Mouse (Mus musculus) ES-Bruce4 (cell line): ENCODE measurements around the gene Dmrt2. TPM values are rescaled to one million over a fixed set of nuclear protein-coding genes. Genes with fewer than 3 reads are reported as not detected.

Experiments
- H3K27ac ChIP-seq: 2 replicates; pipeline ENCODE4 v1.5.1; 2012; ENCODE audit warnings: low read length, inconsistent platforms; ENCODE audit not compliant: insufficient read depth
- H3K27me3 ChIP-seq: 2 replicates; pipeline ENCODE4 v1.6.1; 2012; ENCODE audit warnings: mild to moderate bottlenecking, low read length, inconsistent platforms; ENCODE audit not compliant: control insufficient read depth, poor library complexity, insufficient read depth, severe bottlenecking
- H3K36me3 ChIP-seq: 2 replicates; pipeline ENCODE4 v1.6.1; 2012; ENCODE audit warnings: inconsistent platforms, mild to moderate bottlenecking, low read length, moderate library complexity; ENCODE audit not compliant: control insufficient read depth, poor library complexity, insufficient read depth, severe bottlenecking
- H3K4me1 ChIP-seq: one replicate; pipeline ENCODE4 v1.8.1; 2011; ENCODE audit warnings: low read length; ENCODE audit not compliant: control insufficient read depth, insufficient read depth
- H3K4me3 ChIP-seq: 2 replicates; pipeline ENCODE4 v1.5.1; 2011; ENCODE audit warnings: low read depth, mild to moderate bottlenecking, low read length
- H3K9ac ChIP-seq: 2 replicates; pipeline ENCODE4 v1.6.1; 2012; ENCODE audit warnings: low read depth, mild to moderate bottlenecking, inconsistent platforms; ENCODE audit not compliant: poor library complexity, severe bottlenecking
- H3K9me3 ChIP-seq: replicated peaks from 2 replicates; pipeline ENCODE4 v1.6.1; 2012; ENCODE audit warnings: mild to moderate bottlenecking, low read length, inconsistent platforms; ENCODE audit not compliant: control insufficient read depth, poor library complexity, insufficient read depth, severe bottlenecking
- CTCF ChIP-seq: IDR thresholded peaks from one replicate; pipeline ENCODE4 v1.8.1; 2011; ENCODE audit warnings: low read depth, low read length
- EP300 ChIP-seq: IDR thresholded peaks from 2 replicates; pipeline ENCODE4 v1.6.1; 2011; ENCODE audit warnings: low read depth, low read length; ENCODE audit not compliant: insufficient read depth
- POLR2A ChIP-seq: IDR thresholded peaks from one replicate; pipeline ENCODE4 v1.8.1; 2011; ENCODE audit warnings: low read length; ENCODE audit not compliant: insufficient read depth
- polyA plus RNA-seq: library from polyadenylated mRNA; stranded (reverse); fragments of >200 nt; gene quantifications from 2 replicates; pipeline ENCODE4 v1.2.4, GENCODE M21; 2011; ENCODE audit warnings: low read depth; ENCODE audit not compliant: missing spikeins, insufficient read depth, insufficient read length

Gene Dmrt2
- polyA plus RNA-seq: 0.29 TPM in 1 of 2 replicates, not detected in the other

- peaks cover 33% of the 10 kb centered on the region for H3K27me3 ChIP-seq
- no peak for TF ChIP-seq CTCF
- TF ChIP-seq POLR2A: no peak
- TF ChIP-seq EP300: no peak
- H3K4me1 ChIP-seq: no peaks in the 10 kb centered on the region
- H3K9me3 ChIP-seq: peaks cover 12% of the 10 kb centered on the region
- peak within 1 kb of the TSS; percentile 71 for H3K4me3 ChIP-seq
- H3K27ac ChIP-seq: no peak within 1 kb of the TSS
- H3K9ac ChIP-seq: peak within 1 kb of the TSS; percentile 25; the same call in 1 of the 2 replicates
- no peaks in the 10 kb centered on the region for H3K36me3 ChIP-seq
Measured at GRCm38 (mm10) chr19:25672101-25672950, at the start of gene Dmrt2. Gene Dmrt2 (plus strand): TSS chr19:25672411.

DNA sequence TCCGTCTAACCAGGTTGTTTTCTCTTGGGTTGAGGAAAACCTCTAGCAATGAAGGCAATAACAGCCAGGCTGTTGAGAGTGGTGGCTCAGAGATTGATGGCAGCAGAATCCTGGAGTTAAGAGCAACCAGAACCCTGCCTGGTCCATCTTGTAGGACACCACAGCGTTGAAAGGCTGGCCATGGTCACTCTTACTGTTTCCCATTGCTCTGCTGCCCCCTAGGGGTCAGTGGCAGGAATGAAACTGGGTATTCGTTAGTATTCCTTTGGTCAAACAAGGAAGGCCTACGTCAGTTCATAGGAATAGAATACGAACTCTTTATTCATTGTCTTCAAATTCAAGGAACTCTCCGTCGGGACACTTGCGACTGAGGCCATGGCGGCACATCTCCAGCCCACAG, 43.7 kb upstream of the Dmrt2 start:
- H3K27ac ChIP-seq: no peak overlapping the region
- no peak overlapping the region for H3K9ac ChIP-seq
- H3K4me1 ChIP-seq: no peaks in the 10 kb centered on the region
- no peaks in the 10 kb centered on the region for H3K27me3 ChIP-seq
- no peaks in the 10 kb centered on the region for H3K36me3 ChIP-seq
- H3K9me3 ChIP-seq: no peaks in the 10 kb centered on the region
- H3K4me3 ChIP-seq: no peak overlapping the region
- TF ChIP-seq POLR2A (no peak), CTCF (peak; percentile 86)

DNA sequence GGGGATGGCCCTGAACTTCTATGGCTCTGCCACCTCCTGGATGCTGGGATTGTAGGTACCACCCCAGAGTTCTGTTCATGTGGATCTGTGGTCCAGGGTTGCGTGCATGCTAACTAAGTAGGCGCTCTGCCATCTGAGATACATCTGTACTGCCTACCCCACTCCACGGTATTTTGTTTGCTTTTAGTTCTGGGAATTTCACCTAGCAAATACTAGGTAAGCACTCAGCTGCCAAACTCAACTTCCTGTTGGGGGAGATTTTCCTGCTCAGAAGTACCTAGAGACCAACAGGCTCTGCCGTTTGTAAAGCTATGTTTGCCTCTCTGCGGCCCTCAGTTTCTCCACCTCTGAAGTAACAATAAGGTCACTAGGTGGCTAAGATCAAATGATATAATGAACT, 37.1 kb upstream of the Dmrt2 start:
- Histone ChIP-seq H3K36me3 (no peaks in the 10 kb centered on the region), H3K4me1 (no peaks in the 10 kb centered on the region), H3K9ac (no peak overlapping the region), H3K27me3 (no peaks in the 10 kb centered on the region), H3K4me3 (no peak overlapping the region), H3K9me3 (no peaks in the 10 kb centered on the region), H3K27ac (no peak overlapping the region)
- TF ChIP-seq POLR2A (no peak), CTCF (no peak), EP300 (no peak)

DNA sequence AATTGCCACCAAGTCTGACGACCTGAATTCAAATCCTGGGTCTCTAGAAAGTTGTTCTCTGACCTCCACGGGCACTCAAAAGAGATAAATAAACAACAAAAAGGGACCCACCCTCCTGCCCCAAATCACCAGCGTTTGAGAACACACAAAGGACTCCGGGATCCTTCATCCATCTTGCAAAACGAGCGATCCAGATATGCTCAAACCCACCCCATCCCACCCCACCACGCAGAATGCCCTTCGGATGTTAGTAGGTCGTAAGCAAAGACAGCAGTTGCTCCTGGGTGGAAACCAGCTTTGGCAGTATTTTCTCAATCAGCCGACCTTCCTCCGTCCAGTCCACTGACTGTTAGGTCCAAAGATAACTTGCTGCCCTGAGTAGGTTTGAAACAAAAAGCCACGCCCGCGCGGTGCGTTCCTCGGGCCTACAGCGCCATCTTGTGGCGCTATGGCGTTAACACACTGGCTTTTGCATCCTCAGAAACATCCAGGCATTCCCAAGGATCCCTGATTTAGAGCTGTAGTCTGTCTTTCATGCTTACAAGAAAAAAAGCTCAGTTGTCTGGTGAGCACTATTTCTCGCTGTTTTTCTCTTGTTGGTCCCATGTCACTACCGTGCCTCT, 36.5 kb upstream of the Dmrt2 start:
- Histone ChIP-seq H3K4me1 (no peaks in the 10 kb centered on the region), H3K27me3 (no peaks in the 10 kb centered on the region), H3K9ac (no peak overlapping the region), H3K36me3 (no peaks in the 10 kb centered on the region), H3K9me3 (no peaks in the 10 kb centered on the region), H3K4me3 (no peak overlapping the region), H3K27ac (no peak overlapping the region)
- TF ChIP-seq EP300 (no peak), POLR2A (no peak), CTCF (peak; percentile 99)

- Histone ChIP-seq H3K27me3 (no peaks in the 10 kb centered on the region), H3K9ac (no peak overlapping the region), H3K9me3 (no peaks in the 10 kb centered on the region), H3K4me3 (no peak overlapping the region), H3K27ac (no peak overlapping the region), H3K36me3 (no peaks in the 10 kb centered on the region), H3K4me1 (no peaks in the 10 kb centered on the region)
- no peak for TF ChIP-seq CTCF
- no peak for TF ChIP-seq EP300
- TF ChIP-seq POLR2A: no peak
Measured at GRCm38 (mm10) chr19:25638766-25639361, 33.3 kb upstream of the Dmrt2 start.
